Comparison of ENCODE assay signal across 20 mouse cellular contexts in genomic region chr5:117593273-117593672, GRCm38 (mm10).
DNase-seq lines count a peak whose midpoint lies in the region; ATAC-seq and TF ChIP-seq lines count a peak whose summit lies in the region.
"Had no signal": no experiment of that assay in that cellular context is flagged by ENCODE, and none has a peak within 500 bp of the region (broad histone marks: within the 10 kb centered on the region; RNA-seq: fewer than 3 reads in every experiment).

No protein-coding gene starts in this region.

- WGBS in intestine, embryonic 14.5 days = 49% methylated on average over 19 of the region's 19 CpGs
- 25% methylated on average over 19 of the region's 19 CpGs for WGBS in intestine, postnatal 0 days
- 50% methylated on average over 19 of the region's 19 CpGs for WGBS in hindbrain, postnatal 0 days

- ATAC-seq in intestine, embryonic 14.5 days (replicated peaks; ENCODE audit: low FRiP score, low TSS enrichment, low read depth) = peak; percentile 71
- no peak for ATAC-seq in intestine, postnatal 0 days
- ATAC-seq in hindbrain, postnatal 0 days = no peak
- ATAC-seq: liver, embryonic 12.5 days had no signal

- TF ChIP-seq CTCF in intestine, postnatal 0 days (IDR thresholded peaks at IDR 0.05; ENCODE audit: low read depth) = no peak
- TF ChIP-seq CTCF in brain, embryonic 14.5 days (IDR thresholded peaks at IDR 0.05; ENCODE audit: borderline replicate concordance, extremely low read depth, insufficient read depth, insufficient read length) = no peak
- no peak for TF ChIP-seq CTCF in hindbrain, postnatal 0 days (IDR thresholded peaks at IDR 0.05; ENCODE audit: low read depth)

- H3K36me3 ChIP-seq in intestine, embryonic 14.5 days (ENCODE audit: control insufficient read depth, insufficient read depth, low read length) = no peaks in the 10 kb centered on the region
- no peaks in the 10 kb centered on the region for H3K36me3 ChIP-seq in intestine, postnatal 0 days (ENCODE audit: control insufficient read depth, insufficient read depth)
- H3K36me3 ChIP-seq in hindbrain, postnatal 0 days (ENCODE audit: insufficient read depth, low read length) = no peaks in the 10 kb centered on the region
- H3K36me3 ChIP-seq: embryonic facial prominence, embryonic 12.5 days; heart, embryonic 15.5 days; kidney, embryonic 15.5 days; limb, embryonic 13.5 days; liver, embryonic 12.5 days had no signal

- H3K27me3 ChIP-seq in intestine, embryonic 14.5 days (replicated peaks; ENCODE audit: control insufficient read depth, insufficient read depth, low read length) = no peaks in the 10 kb centered on the region
- no peaks in the 10 kb centered on the region for H3K27me3 ChIP-seq in intestine, postnatal 0 days (replicated peaks; ENCODE audit: control insufficient read depth, insufficient read depth, low read length)
- H3K27me3 ChIP-seq in hindbrain, postnatal 0 days (ENCODE audit: insufficient read depth, low read length) = no peaks in the 10 kb centered on the region
- H3K27me3 ChIP-seq: embryonic facial prominence, embryonic 12.5 days; kidney, embryonic 15.5 days; limb, embryonic 13.5 days; liver, embryonic 12.5 days had no signal

- TF ChIP-seq POLR2A in brain, embryonic 14.5 days (IDR thresholded peaks at IDR 0.05; ENCODE audit: borderline replicate concordance, extremely low read depth, insufficient read depth, insufficient read length, poor library complexity, severe bottlenecking) = no peak

- H3K27ac ChIP-seq in intestine, embryonic 14.5 days (ENCODE audit: low read depth) = no peak overlapping the region
- H3K27ac ChIP-seq in intestine, postnatal 0 days (ENCODE audit: low read depth, low read length) = no peak overlapping the region
- no peak overlapping the region for H3K27ac ChIP-seq in hindbrain, postnatal 0 days
- H3K27ac ChIP-seq: embryonic facial prominence, embryonic 12.5 days; heart, embryonic 15.5 days; kidney, embryonic 15.5 days; limb, embryonic 13.5 days; liver, embryonic 12.5 days had no signal

- no peaks in the 10 kb centered on the region for H3K4me1 ChIP-seq in intestine, embryonic 14.5 days (replicated peaks; ENCODE audit: control insufficient read depth, insufficient read depth, low read length)
- no peaks in the 10 kb centered on the region for H3K4me1 ChIP-seq in intestine, postnatal 0 days (replicated peaks; ENCODE audit: control insufficient read depth, insufficient read depth, low read length)
- no peaks in the 10 kb centered on the region for H3K4me1 ChIP-seq in hindbrain, postnatal 0 days (ENCODE audit: insufficient read depth, low read length)
- H3K4me1 ChIP-seq: embryonic facial prominence, embryonic 12.5 days; heart, embryonic 15.5 days; kidney, embryonic 15.5 days; limb, embryonic 13.5 days; liver, embryonic 12.5 days had no signal

- H3K4me2 ChIP-seq in intestine, embryonic 14.5 days (ENCODE audit: low read length) = no peak overlapping the region
- no peak overlapping the region for H3K4me2 ChIP-seq in intestine, postnatal 0 days (replicated peaks; ENCODE audit: low read depth)
- no peak overlapping the region for H3K4me2 ChIP-seq in hindbrain, postnatal 0 days (ENCODE audit: low read depth, low read length)
- H3K4me2 ChIP-seq: embryonic facial prominence, embryonic 12.5 days; heart, embryonic 15.5 days; kidney, embryonic 15.5 days; limb, embryonic 13.5 days; liver, embryonic 12.5 days had no signal

- no peak overlapping the region for H3K4me3 ChIP-seq in intestine, embryonic 14.5 days (ENCODE audit: low read depth, low read length)
- H3K4me3 ChIP-seq in intestine, postnatal 0 days (ENCODE audit: low read depth, low read length) = no peak overlapping the region
- no peak overlapping the region for H3K4me3 ChIP-seq in hindbrain, postnatal 0 days (ENCODE audit: low read length)
- H3K4me3 ChIP-seq: embryonic facial prominence, embryonic 12.5 days; heart, embryonic 15.5 days; kidney, embryonic 15.5 days; limb, embryonic 13.5 days; liver, embryonic 12.5 days had no signal

- H3K9ac ChIP-seq in intestine, embryonic 14.5 days (ENCODE audit: low read length) = no peak overlapping the region
- no peak overlapping the region for H3K9ac ChIP-seq in intestine, postnatal 0 days (ENCODE audit: low read depth, low read length)
- no peak overlapping the region for H3K9ac ChIP-seq in hindbrain, postnatal 0 days (replicated peaks; ENCODE audit: low read length)
- H3K9ac ChIP-seq: embryonic facial prominence, embryonic 12.5 days; heart, embryonic 15.5 days; kidney, embryonic 15.5 days; limb, embryonic 13.5 days; liver, embryonic 12.5 days had no signal

- DNase-seq in intestine, embryonic 14.5 days (ENCODE audit: low spot score) = no peak
- peak; percentile 52 for DNase-seq in brain, adult 2 months (ENCODE audit: low read depth, low spot score)
- peak; percentile 74 for DNase-seq in brain, embryonic 14.5 days (ENCODE audit: low read depth)
- DNase-seq in hindbrain, postnatal 0 days (ENCODE audit: low spot score) = peak; percentile 28
- DNase-seq in kidney, postnatal 36 days = no peak
- no peak for DNase-seq in cerebellum, adult 9-10 months
- no peak for DNase-seq in adrenal gland, adult (ENCODE audit: inconsistent age in 2 of 2, low spot score in 1 of 2)
- DNase-seq: adrenal gland, postnatal 10 days; cerebellum, postnatal 25 days; heart, postnatal 36 days; kidney, adult 11 months; kidney, postnatal 4 days; lung, adult 18-20 months; thymus, postnatal 14 days had no signal

- no peaks in the 10 kb centered on the region for H3K9me3 ChIP-seq in intestine, embryonic 14.5 days (ENCODE audit: control insufficient read depth, low read length)
- H3K9me3 ChIP-seq in intestine, postnatal 0 days (ENCODE audit: control insufficient read depth) = no peaks in the 10 kb centered on the region
- H3K9me3 ChIP-seq in hindbrain, postnatal 0 days (ENCODE audit: low read length) = no peaks in the 10 kb centered on the region
- H3K9me3 ChIP-seq: embryonic facial prominence, embryonic 12.5 days; heart, embryonic 15.5 days; kidney, embryonic 15.5 days; limb, embryonic 13.5 days; liver, embryonic 12.5 days had no signal

Comparison
In these comparisons a context has a peak if more than half of its experiments do, and no peak if none do; other contexts are left out.
1. DNase-seq: peak in brain, adult 2 months (single experiment), brain, embryonic 14.5 days (single experiment) and hindbrain, postnatal 0 days (single experiment); none in intestine, embryonic 14.5 days (single experiment), kidney, postnatal 36 days (0 of 2), cerebellum, adult 9-10 months (single experiment) and adrenal gland, adult (0 of 2).